Mouse (Mus musculus) limb, embryonic 14.5 days (tissue): ENCODE measurements around the gene Col6a1. TPM values are rescaled to one million over a fixed set of nuclear protein-coding genes. Genes with fewer than 3 reads are reported as not detected.
"Not testable (repeated sequence)": the region's sequence is repeated elsewhere in the genome, so short reads cannot be mapped to it uniquely, and the experiment has no call there.

Experiments used
- ATAC-seq: fragments of 200-750 bp; cut with Nextera tagmentation; 2 replicates; pipeline ENCODE4 v1.8.0; 2017; ENCODE audit warnings: low read depth, moderate number of reproducible peaks, moderate TSS enrichment; ENCODE audit not compliant: low FRiP score
- DNase-seq: peaks from one replicate; pipeline ENCODE4 v3.0.0-alpha.2; 2015; ENCODE audit warnings: low spot score
- H3K27ac ChIP-seq: fragments of 300-500 bp; sonication (generic); replicated peaks from 2 replicates; pipeline ENCODE4 v1.5.1; 2014; ENCODE audit warnings: low read depth, mild to moderate bottlenecking, low read length, moderate library complexity, mixed read lengths
- H3K27me3 ChIP-seq: fragments of 300-500 bp; sonication (generic); 2 replicates; pipeline ENCODE4 v1.6.1; 2014; ENCODE audit warnings: low read length, mixed read lengths; ENCODE audit not compliant: control insufficient read depth, insufficient read depth
- H3K36me3 ChIP-seq: fragments of 300-500 bp; sonication (generic); 2 replicates; pipeline ENCODE4 v1.6.1; 2014; ENCODE audit warnings: mild to moderate bottlenecking, low read length, moderate library complexity, mixed read lengths; ENCODE audit not compliant: control insufficient read depth, insufficient read depth
- H3K4me1 ChIP-seq: fragments of 300-500 bp; sonication (generic); 2 replicates; pipeline ENCODE4 v1.6.1; 2014; ENCODE audit warnings: antibody characterized with exemption, low read length, mixed read lengths; ENCODE audit not compliant: control insufficient read depth, insufficient read depth
- H3K4me2 ChIP-seq: fragments of 300-500 bp; sonication (generic); replicated peaks from 2 replicates; pipeline ENCODE4 v1.6.1; 2014; ENCODE audit warnings: low read depth, mild to moderate bottlenecking, low read length, moderate library complexity; ENCODE audit not compliant: severe bottlenecking
- H3K4me3 ChIP-seq: fragments of 300-500 bp; sonication (generic); replicated peaks from 2 replicates; pipeline ENCODE4 v1.5.1; 2014; ENCODE audit warnings: low read length
- H3K9ac ChIP-seq: fragments of 300-500 bp; sonication (generic); 2 replicates; pipeline ENCODE4 v1.6.1; 2014; ENCODE audit warnings: mild to moderate bottlenecking, low read depth, low read length, moderate library complexity; ENCODE audit not compliant: severe bottlenecking
- H3K9me3 ChIP-seq: fragments of 300-500 bp; sonication (generic); 2 replicates; pipeline ENCODE4 v1.6.1; 2016; ENCODE audit warnings: low read length; ENCODE audit not compliant: control insufficient read depth
- POLR2A ChIP-seq: fragments of 200-500 bp; IDR thresholded peaks from 2 replicates; pipeline ENCODE4 v1.8.0; 2012; ENCODE audit warnings: inconsistent platforms, mild to moderate bottlenecking, moderate library complexity, borderline replicate concordance; ENCODE audit not compliant: insufficient read depth, insufficient read length; ENCODE audit errors: extremely low read depth
- WGBS: fragments of 180-500 bp; shearing (Covaris S2); extraction: QIAGEN DNeasy Blood & Tissue Kit; methylation state at CpG from one replicate; pipeline ENCODE4 v1.1.7; 2014; 5-methylcytosine and 5-hydroxymethylcytosine counted together
- polyA plus RNA-seq, 2 experiments: library from polyadenylated mRNA; depleted of rRNA in 1 of 2; stranded (reverse) in 1 of 2; unstranded in 1 of 2; fragments of >200 nt; fragmentation: Nextera tagmentation in 1 of 2; extraction: Ambion mirVana in 1 of 2; gene quantifications; 2 replicates each; pipeline versions ENCODE4 v1.2.1 to v1.2.3; 2012 to 2014

Col6a1 gene
- polyA plus RNA-seq, 2 experiments: 330 to 444 TPM

GRCm38 (mm10) chr10:76763016-76763415 lies 37.0 kb upstream of the Col6a1 start:
- H3K36me3 ChIP-seq: peaks cover 6% of the 10 kb centered on the region; the same call in 1 of the 2 replicates
- H3K27ac ChIP-seq: no peak overlapping the region
- no peak overlapping the region for H3K9ac ChIP-seq
- H3K4me3 ChIP-seq: no peak overlapping the region
- no peaks in the 10 kb centered on the region for H3K9me3 ChIP-seq
- TF ChIP-seq POLR2A: no peak
- no peak for ATAC-seq
- 96% methylated on average over 12 of the region's 12 CpGs for WGBS
- H3K27me3 ChIP-seq: no peaks in the 10 kb centered on the region
- DNase-seq: no peak
- no peak overlapping the region for H3K4me2 ChIP-seq
- H3K4me1 ChIP-seq: no peaks in the 10 kb centered on the region

GRCm38 (mm10) chr10:76762411-76762810 lies 36.4 kb upstream of the Col6a1 start:
- Histone ChIP-seq H3K4me1 (no peaks in the 10 kb centered on the region), H3K27me3 (no peaks in the 10 kb centered on the region), H3K4me2 (no peak overlapping the region), H3K36me3 (peaks cover 6% of the 10 kb centered on the region; the same call in 1 of the 2 replicates), H3K9ac (no peak overlapping the region), H3K9me3 (no peaks in the 10 kb centered on the region), H3K4me3 (no peak overlapping the region), H3K27ac (no peak overlapping the region)
- 92% methylated on average over 7 of the region's 7 CpGs for WGBS
- TF ChIP-seq POLR2A: no peak
- no peak for ATAC-seq
- DNase-seq: no peak

- no peak for DNase-seq
- no peaks in the 10 kb centered on the region for H3K4me1 ChIP-seq
- no peak overlapping the region for H3K27ac ChIP-seq
- no peaks in the 10 kb centered on the region; the same call in 1 of the 2 replicates for H3K36me3 ChIP-seq
- TF ChIP-seq POLR2A: no peak
- WGBS: 93% methylated on average over 5 of the region's 5 CpGs
- no peak for ATAC-seq
- no peak overlapping the region for H3K4me2 ChIP-seq
- no peaks in the 10 kb centered on the region for H3K9me3 ChIP-seq
- H3K27me3 ChIP-seq: no peaks in the 10 kb centered on the region
- no peak overlapping the region for H3K9ac ChIP-seq
- no peak overlapping the region for H3K4me3 ChIP-seq
Measured at GRCm38 (mm10) chr10:76759878-76760277, 33.9 kb upstream of the Col6a1 start.

DNA sequence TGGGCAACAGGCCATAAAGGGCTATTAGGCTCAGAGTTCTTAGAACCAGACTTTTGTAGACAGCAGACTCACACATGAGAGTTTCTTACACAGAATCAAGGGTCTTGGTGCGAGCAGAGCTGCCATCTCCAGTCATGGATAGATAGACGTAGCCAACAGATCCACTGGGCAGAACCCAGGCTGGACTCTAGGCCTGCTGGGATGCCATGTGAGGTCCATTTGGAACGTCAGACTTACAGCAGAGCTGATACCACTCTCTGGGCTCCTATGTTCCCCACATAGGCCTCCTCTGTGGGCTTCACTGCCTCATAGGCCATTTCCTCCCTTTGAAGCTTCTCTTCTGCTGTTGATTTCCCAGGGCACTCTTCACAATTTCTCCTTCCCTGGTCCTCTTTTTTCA lies 27.7 kb upstream of the Col6a1 start:
- Histone ChIP-seq H3K9me3 (peaks cover 4% of the 10 kb centered on the region; the same call in 1 of the 2 replicates), H3K4me3 (no peak overlapping the region), H3K4me2 (no peak overlapping the region), H3K27me3 (no peaks in the 10 kb centered on the region), H3K9ac (no peak overlapping the region), H3K4me1 (no peaks in the 10 kb centered on the region), H3K27ac (no peak overlapping the region), H3K36me3 (no peaks in the 10 kb centered on the region)
- TF ChIP-seq POLR2A: no peak
- DNase-seq (no peak), ATAC-seq (no peak)
- WGBS: 74% methylated on average over 3 of the region's 3 CpGs

DNA sequence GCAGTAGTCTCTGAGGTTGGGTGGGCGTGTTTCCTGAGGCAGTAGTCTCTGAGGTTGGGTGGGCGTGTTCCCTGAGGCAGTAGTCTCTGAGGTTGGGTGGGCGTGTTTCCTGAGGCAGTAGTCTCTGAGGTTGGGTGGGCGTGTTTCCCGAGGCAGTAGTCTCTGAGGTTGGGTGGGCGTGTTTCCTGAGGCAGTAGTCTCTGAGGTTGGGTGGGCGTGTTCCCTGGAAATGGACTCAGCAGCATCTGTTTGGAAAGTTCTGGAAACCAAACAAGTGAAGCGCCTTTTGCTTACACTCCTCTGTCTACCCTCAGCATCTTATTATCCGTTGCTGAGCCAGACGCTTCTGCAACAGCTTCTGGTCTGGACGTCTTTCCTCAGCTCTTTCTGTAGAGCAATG lies 18.3 kb upstream of the Col6a1 start:
- H3K9ac ChIP-seq, DNase-seq, H3K4me1 ChIP-seq, H3K27ac ChIP-seq, H3K4me3 ChIP-seq, H3K36me3 ChIP-seq, H3K27me3 ChIP-seq, ATAC-seq, H3K4me2 ChIP-seq: not testable (repeated sequence)
- peaks cover 10% of the 10 kb centered on the region; the same call in 1 of the 2 replicates for H3K9me3 ChIP-seq
- 51% methylated on average over 11 of the region's 11 CpGs for WGBS

DNA sequence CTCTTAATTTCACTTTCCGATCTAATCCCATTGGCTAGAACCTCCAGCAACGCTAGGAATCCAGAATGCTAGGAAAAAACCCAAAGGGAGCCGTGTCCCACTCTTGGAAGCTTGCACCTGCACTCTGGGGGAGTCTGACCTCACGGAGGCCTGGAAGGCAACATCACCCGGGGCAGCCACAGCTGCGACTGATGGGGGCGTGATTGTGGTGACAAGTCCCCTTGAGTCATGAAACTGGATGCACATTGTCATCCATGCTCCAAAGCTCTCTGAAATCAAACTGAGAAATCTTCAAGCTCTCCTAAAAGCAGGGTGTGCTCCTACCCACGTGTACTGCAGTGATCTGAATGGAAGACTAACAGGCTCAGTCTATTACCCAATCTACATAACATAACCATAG lies 10.8 kb upstream of the Col6a1 start:
- H3K27me3 ChIP-seq: no peaks in the 10 kb centered on the region

More for the DNA sequence above, 10.8 kb upstream of the Col6a1 start:
- ATAC-seq (no peak), DNase-seq (no peak)
- Histone ChIP-seq H3K4me2 (no peak overlapping the region), H3K4me1 (peaks cover 30% of the 10 kb centered on the region), H3K9me3 (no peaks in the 10 kb centered on the region), H3K36me3 (no peaks in the 10 kb centered on the region), H3K4me3 (no peak overlapping the region), H3K9ac (no peak overlapping the region), H3K27ac (no peak overlapping the region)
- 59% methylated on average over 8 of the region's 8 CpGs for WGBS
- TF ChIP-seq POLR2A: no peak
